Mouse (Mus musculus) cortical plate, adult 2 months (tissue): Measurements from ENCODE around the gene Sdhaf1.

Source experiments
- CTCF ChIP-seq: fragments of 200-500 bp; IDR thresholded peaks from 2 replicates; pipeline ENCODE4 v1.5.1; 2011; ENCODE audit warnings: mild to moderate bottlenecking, control low read depth, low read length; ENCODE audit not compliant: insufficient read depth; ENCODE audit errors: extremely low read depth
- POLR2A ChIP-seq: fragments of 200-500 bp; IDR thresholded peaks from 2 replicates; pipeline ENCODE4 v1.6.1; 2011; ENCODE audit warnings: mild to moderate bottlenecking, low read length, control low read depth; ENCODE audit not compliant: insufficient read depth; ENCODE audit errors: extremely low read depth

DNA sequence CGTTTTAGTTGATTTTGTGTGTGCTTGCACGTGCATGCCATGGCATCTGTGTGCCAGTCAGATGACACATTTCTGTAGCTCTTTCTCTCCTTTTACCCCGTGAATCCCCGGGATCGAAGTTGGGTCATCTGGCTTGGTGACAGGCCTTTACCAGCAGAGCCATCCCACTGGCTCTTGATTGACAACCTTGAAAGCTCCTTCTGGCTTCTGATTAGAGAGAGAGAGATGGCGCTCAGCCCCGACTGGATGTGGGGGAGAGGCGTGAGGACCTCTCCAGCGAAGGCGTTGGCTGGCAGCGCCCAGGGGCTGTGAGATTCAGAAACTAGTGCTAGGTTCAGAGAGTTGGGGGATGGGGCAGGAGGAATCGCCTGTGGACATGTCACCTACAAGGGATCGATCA, 29.9 kb downstream of the Sdhaf1 start:
- TF ChIP-seq CTCF (no peak), POLR2A (no peak)
